Mouse (Mus musculus): ENCODE data around the gene Txlng.

DNA sequence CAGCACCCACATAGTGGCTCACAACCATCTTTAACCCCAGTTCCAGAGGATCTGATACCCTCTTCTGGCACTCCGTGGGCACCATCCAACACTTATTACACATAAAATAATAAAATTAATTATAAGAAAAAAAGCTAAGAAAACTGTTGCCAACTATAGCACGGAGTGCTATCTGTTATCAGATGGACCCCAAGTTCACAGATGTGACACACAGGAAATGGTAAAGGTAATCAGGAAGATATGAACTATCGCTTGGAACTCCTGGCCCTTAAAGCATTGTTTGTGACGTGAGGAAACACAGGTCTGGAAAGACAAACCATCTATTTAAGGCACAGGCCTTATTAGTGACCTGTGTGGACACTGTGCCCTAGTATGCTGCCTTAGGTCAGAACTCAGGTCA lies 99.2 kb downstream of the Txlng start:
- TF ChIP-seq CTCF (IDR thresholded peaks at IDR 0.05; ENCODE audit: control insufficient read depth, insufficient read depth, low read length), result no peak
- no peak for TF ChIP-seq POLR2A (IDR thresholded peaks at IDR 0.05; ENCODE audit: borderline replicate concordance, control insufficient read depth, low read depth, low read length)

Data from bone marrow, adult 2 months (tissue).